Mouse (Mus musculus): ENCODE measurements at regions not wholly inside any gene's neighbourhood (a gene's known extent, or its start where the extent isn't known, plus 50 kb on each side); places are given as distances from the start of the nearest gene placed in this dataset.

DNA sequence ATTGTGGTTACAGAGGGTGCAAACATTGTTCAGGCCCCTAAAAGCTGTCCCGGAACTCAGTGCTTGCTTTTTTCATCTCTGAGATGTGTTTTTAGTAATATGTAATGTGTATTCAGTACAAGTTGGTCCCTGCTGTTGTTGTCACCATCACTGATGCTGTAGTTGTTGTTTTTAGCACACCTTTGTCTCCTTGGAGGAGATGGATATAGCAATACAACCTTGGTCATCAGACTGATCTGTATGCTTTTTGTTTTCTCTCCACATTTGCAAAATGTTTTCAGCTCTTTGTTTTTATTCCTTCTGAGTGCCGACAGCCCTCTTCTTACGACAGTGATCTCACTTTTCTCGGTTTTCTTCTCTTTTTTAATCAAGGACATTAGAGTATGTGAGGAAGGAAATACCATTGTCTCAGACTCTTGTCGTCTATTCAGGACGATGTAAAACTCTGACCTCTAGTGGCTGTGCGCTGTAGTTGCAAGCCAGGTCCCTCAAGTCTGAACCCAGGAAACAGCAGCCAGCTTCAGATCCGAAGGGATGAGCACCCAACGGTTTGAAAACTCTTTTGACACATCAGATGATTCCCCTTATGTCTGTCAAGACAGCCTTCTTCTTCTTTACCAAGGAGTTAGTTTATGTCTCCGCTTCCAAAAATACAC is 209.1 kb upstream of the Ttc29 start:
- peak; percentile 54 for DNase-seq (ENCODE audit: low spot score)

DNA sequence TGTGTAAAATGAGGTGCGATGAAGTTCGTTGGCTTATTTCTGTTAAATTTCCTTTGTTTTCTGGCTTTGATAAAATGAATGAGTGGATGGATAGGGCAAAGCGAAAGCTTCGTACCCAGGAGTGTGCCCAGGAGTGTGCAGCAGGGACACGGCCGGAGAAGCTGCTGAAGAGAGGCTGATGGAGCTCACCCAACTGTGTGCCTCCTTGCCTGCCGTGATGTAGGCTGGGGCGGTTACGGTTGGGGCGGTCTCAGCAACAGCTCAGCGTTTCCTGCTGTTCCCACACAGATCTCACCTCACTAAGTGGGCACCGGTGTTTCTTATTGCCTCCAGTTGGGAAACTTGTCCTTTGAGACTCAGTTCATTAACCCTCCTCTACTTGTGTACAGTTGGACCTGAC is 208.2 kb upstream of the Ttc29 start:
- no peak for DNase-seq (ENCODE audit: low spot score)

DNA sequence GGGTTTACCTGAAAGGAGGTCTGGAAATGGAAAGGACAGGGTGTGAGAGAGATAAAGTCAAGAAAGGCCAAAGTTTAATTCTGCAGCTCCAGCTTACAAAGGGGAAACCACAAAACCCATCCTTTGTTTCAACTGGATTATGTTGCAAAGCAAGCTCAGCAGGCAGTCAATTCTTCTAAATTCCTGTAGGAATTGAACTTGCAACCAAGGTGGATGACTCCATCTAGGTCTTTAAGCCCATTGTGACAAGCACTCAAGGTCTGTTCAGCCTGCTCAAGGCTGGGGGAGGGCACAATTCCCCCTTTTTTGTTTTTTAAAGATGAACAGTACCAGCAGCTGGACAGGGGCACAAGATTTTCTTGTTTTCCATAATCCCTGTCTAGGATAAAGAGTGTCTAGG is 200.0 kb upstream of the Ttc29 start:
- DNase-seq (ENCODE audit: low spot score), result no peak

DNA sequence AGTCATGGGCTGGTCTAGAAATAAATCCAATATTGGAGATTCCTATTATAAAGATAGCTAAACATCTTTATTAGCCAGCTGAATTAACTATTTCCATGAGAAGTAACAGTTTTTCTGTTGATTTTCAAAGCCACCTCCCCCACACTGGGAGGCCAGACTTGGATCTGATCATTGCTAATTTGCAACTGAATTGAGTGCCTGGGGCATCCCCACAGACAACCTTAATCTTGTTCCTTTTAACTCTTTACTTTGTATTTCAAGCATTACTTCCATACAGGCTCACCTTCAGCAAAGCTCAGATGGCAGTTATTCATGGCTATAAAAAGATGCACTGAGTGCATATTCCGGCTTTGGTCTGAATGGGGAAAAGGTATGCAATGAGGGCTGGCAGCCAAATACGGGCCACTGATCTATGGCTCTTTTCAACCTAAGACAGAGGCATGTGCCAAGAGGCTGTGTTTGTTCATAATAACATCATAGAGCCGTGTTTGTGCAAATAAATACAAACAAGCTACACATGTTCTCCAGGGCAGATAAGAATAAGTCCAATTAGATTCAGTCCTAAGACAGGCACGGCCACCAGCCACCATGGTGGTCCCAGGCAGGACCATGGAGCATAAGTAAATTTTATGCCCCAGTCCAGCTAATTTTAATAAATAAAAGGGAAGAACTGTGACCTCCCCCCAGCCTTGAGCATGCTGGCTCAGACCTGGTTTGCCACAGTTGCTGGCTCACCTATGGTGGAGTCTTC is 194.5 kb upstream of the Ttc29 start:
- DNase-seq (ENCODE audit: low spot score), result no peak

DNA sequence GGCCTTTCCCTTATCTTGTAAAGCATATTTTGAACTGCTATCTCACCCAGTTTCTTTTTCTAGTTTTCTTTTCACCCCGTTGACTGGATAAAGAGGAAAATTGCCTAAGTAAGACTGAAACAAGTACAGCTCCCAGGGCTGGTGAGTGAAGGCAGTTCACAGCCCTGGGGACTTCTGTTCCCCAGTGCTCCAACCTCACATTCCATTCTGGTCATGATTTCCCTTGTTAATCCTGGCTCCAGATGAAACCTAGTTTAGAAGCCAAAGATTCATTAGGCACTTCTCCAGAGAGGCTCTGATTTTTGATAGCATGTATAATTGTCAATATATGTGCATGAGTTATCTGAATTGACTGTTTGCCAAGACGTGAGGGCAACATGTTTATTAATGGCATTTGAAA is 191.6 kb upstream of the Ttc29 start:
- no peak for DNase-seq (ENCODE audit: low spot score)

DNA sequence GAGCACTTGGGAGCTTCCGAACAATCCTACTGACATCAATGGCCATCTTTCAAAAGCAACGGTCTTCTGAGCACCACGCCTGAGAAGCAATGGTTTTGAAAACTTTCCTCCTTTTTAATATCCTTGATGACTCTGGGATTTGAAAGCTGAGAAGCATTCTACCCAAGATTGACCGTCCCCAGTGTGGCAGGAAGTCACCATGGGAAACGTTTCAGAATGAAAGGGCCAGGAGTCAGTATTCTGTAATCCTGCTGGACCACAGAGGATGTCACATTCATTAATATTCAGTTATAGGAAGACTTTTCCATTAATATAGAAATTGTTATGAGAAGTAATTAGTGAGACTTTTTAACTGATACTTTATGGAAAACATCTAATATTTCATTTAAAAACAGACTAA is 190.1 kb upstream of the Ttc29 start:
- no peak for DNase-seq (ENCODE audit: low spot score)

DNA sequence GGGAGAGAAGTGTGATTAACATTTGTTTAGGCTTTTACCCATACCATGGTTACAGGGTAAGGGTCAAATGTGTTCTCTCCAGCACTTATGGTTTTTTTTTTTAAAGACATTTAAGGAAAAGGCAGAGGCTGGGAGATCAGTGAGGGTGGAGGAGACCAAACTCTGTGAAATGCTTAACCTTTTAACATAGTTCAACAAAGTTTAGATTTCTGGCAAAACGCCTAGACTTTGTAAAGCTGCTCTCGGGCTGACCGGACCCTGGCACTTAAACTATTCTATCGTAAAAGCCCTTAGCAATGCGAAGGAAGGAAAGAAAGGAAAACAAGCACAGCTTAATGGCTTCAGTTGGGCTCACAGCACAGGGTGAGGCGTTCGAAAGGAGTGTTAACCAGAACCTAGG is 189.6 kb upstream of the Ttc29 start:
- no peak for DNase-seq (ENCODE audit: low spot score)

DNA sequence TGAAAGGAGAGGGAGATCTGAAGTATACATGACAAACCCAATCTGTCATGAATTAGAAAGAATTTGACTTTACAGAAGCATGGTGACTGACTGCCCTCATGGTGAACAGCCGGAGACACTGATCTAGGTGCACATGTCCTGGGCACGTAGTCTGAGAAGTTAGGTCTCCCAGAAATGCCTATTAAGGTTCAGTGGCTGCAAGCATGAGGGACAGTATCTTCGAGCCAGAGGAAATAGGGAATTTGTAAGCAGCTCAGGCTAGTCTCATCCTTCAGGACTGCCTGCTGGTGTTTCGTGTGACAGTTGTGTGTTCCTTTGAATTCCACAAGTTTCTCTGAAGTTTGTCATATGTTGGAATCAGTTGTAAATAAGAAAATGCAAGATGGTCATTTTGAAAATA is 189.2 kb upstream of the Ttc29 start:
- no peak for DNase-seq (ENCODE audit: low spot score)

DNA sequence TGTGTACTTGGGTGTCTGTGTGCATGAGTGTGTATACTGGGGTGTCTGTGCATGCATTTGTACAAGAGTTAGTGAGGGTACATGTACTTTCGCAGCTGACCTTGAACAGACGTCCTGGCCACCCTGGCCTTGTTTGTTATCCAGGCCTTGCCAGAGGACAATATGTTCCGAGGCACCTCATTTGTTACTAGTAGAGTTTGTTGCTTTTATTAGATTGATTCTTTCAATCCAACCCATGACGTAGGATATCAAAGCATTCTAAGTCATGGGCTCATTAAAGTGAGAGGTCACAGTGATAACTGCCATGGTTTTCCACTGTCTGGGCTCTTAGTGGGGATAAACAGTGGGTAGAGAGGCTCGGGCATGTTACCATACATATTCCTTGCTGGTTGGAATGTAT is 188.1 kb upstream of the Ttc29 start:
- DNase-seq (ENCODE audit: low spot score), result no peak

DNA sequence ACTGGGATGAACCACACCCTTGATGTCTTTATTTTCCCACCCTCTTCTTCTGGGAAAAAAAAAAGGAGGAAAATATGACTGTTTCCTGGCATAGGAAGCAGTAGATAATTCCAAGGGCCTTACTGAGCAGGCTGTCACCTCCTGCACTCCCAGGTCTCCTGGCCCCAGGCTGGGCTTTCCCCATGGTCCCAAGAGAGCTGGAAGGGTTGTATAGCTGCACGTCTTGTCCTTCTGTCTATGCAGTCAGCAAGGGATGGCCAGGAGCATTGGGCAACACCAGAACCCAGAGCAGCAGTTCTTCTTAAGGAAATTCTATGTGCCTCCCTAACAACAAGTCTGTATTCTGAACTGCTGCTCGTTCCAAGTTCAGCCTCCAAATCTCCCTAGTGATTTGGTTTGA is 185.7 kb upstream of the Ttc29 start:
- no peak for DNase-seq (ENCODE audit: low spot score)

DNA sequence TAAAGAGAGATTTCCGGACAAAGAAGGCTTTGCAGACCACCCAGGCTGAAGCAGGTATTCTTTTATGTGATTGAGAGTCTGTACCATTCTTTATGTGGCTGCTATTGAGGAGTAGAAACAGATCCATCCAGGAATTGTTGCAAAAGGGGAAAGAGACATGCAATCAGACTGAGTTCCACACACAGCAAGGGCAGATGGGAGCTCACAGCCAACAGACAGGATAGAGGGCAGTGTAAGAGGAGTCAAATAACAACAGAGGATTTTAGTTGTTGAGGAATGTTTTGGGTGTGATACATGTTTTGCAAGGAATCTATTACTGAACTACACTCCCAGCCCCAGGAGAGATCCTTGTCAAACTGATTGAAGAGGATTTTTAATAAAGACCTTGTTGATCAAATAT is 184.2 kb upstream of the Ttc29 start:
- DNase-seq (ENCODE audit: low spot score), result no peak

DNA sequence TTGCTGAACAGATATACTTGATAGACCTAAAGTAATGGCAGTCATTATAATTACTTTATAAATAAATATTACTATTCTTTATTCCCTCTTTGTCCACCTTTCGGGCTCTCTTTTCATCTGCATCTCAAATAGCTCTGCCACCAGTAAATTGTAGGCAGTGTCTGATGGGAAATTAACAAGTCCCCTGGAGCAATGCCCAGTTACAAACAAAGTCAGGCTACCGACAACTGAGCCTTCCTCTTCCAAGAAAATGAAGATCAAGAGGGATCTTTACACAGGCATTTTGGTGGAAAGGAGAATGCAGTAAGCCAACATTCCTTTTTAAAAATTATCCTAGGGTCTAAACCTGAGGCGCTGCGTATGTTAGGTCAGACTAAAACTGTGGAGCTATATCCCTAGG is 181.3 kb upstream of the Ttc29 start:
- no peak for DNase-seq (ENCODE audit: low spot score)

DNA sequence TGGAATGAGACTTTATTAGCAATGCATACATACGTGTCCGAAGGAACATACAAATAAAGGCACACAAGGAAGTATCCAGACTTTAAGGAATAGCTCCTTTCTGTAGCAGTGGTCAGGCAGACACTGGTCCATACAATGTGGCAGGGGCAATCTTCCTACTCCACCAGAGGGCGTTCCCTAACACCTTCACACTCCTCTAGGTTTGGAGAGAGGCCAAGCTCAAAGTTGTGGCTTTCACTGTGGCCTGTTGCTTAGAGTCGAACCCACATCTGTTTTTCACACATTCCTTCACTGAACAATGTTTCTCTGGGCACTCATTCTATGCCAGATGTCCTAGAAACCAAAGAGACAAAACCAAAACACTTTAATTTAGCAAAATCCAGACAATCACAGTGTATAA is 178.4 kb upstream of the Ttc29 start:
- DNase-seq (ENCODE audit: low spot score), result no peak

DNA sequence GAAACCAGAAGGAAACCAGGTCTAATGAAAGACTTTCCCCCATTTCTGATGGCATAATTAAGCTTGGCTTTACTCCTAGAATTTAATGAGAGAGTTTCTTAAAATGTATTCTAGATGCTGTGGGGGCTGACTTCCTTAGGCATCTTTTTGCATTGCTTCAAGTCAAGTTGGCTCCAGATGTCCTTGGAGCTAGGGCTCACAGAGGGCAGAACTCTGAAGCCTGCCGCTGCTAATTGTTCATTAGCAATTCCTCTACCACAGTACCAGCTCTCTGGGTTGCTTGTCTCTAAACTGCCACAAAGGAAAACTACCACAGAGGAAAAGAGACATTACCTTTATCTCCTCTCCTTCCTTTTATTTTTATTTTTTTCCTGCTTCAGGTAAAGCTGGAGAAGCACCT is 175.9 kb upstream of the Ttc29 start:
- DNase-seq (ENCODE audit: low spot score), result no peak

DNA sequence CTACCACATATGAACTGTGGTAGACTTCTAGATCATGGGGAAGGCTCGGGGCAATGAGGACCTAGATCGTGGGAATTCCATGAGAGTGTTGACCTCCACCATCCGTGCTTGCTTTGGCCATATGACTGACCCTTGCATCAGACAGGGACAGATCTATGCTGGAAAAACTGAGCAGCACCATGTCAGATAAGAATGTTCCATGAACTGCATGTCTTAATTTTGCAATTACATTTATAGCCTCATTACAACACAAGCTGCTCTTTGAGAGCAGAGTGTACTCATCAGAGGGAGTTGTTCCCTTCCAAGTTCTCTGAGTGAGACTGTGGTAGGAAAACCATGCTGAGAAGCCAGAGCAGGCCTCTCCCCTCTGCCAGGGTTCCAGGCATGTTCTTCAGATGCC is 166.4 kb upstream of the Ttc29 start:
- no peak for DNase-seq (ENCODE audit: low spot score)

DNA sequence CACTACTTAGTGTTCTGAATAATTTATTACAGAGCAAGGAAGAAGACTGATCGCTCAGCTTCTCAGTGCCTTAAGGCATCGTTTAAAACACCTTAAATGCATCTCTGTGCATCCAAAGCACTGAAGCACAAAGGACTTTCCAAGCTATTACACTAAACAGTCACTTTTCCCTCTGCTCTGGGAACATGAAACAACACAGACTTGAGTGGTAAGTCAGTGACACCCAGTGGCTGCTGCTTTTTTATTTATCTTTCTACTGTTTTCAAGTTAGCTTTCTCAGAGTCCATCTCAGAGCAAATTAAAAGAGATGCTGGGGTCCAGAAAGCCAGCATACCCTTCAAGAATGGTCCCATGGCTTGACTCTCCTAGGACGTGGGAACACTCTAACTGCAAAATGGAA is 162.3 kb upstream of the Ttc29 start:
- no peak for DNase-seq (ENCODE audit: low spot score)

DNA sequence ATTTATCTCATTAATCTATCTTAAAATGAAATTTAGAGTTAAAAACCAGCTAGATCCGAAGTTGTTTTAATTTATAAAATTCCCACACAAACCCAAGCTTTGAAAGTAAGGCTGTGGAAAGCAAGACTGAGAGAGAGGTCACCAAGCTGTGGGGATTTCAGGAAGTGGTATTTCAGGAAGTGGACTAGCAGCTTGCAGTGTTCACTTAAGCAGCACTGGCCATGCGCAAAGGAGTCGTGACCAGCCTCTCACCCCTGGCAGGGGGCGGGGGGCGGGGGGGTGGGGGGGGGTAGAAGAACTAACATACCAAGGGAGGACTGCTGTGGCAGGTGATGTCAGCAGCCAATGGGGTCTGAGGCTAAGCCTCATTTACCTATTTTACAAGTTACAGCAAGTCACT is 158.7 kb upstream of the Ttc29 start:
- DNase-seq (ENCODE audit: low spot score), result no peak

DNA sequence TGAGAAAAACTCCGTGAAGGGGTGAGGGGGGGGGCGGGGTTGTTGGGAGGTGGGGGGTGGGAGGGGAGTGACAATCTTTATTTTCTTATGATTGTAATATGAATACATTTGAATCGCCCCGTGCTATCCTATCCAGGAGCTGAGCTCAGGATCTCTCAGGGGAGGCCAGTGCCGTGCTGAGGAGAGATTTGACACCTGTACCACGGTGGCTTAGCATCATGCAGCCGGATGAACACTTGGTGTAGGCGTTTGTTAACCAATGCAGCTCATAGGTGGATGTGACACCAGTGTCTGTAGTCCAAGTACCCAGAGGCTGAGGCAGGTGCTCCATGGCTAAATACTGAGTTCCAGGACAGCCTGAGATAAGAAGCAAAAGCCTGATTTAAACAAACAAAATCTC is 158.2 kb upstream of the Ttc29 start:
- DNase-seq (ENCODE audit: low spot score), result no peak

DNA sequence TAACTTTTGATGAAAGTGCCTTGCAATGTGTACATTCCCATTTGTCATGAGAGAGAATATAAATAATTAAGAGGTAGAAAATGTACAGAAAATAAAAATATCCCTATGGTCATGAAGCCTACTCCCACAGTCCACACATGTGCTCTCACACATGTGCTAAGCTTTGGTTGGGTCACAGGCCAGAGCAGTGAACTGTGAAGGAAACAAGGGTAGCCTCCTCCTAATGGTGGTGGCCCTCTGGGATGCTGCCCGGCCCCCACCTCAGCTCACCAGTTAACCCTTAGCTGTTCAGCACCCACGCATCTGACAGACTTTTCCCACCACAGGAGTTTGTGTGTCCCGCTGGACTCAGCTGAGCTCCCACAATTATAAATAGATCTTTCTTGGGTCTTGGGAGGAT is 157.6 kb upstream of the Ttc29 start:
- no peak for DNase-seq (ENCODE audit: low spot score)

DNA sequence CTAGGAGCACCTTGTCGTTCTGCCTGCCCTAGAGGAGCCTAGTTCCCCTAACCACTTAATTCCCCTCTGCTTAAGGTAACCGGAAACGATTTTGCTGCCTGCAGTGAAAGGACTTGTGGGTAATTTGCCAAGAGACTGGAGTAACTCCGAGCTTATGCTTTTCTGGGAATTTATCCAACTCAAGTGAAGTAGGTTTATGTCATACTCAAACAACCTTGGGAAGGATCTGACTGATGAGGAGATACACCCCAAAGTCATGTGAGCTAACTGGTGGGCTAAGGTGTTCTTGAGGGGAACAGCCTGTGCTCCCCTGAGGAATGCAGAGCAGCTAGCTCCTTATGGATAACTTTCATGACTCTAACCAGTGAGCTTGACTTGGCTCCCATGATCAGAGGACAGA is 155.7 kb upstream of the Ttc29 start:
- DNase-seq (ENCODE audit: low spot score), result no peak

DNA sequence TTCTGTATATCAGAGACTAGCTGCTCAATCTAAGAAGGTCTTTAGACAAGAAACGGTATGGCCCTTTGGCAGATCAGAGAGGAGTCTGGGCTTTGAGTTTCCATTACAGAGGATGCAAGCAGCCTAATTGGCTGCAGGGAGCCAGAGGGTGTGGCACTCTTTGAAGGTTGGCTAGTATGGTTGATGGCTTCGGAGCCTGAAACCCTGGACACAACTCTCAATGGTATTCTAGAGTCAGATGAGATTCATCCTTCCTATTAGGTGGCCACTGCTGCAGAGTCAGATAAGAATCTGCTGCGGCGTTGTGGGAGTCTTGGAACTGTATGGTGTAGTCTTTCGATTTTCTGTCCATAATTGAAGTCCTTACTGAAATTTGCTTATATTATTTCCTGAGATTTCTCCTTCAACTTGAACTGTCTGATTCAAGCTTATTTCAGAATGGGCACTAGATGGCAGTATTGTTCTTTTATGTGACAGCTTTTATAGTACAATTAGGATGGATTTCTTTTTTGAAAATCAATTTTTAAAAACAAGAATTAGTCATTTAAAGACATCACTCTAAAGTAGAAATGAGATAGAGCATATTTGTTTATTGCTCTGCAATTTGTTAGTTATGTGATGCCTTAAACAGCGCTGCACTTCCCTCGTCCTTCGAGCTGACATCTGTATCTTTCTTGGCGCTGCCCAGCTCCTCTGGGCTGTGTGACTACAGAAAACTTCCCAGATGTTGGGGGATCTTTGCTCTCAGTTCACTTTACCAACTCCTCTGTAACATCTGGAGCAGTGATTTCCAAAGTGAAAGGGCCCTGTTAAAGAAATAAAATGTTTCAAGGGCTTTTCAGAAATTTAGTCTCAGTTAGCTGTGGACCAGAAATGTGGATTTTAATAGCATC is 151.0 kb upstream of the Ttc29 start:
- DNase-seq (ENCODE audit: low spot score), result peak; percentile 10

DNA sequence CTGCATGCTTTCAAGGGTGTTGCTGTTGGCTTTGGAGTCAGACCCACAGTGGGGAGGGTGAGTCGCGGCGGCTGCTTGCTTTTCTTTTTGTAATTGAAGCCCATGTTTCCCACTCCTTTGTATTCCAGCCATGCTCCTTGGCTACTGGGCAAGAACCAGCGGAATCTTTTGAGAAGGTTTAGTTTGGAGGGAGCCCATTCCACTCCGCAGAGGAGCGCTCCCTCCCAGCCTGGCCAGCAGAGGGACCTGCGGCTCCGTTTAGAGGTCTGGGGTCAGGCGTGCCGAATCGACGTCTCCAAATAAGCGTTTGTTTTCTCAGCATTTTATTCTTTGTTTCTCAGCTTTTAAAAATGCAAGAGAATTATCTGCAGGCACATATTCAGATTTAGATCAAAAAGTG is 149.6 kb upstream of the Ttc29 start:
- no peak for DNase-seq (ENCODE audit: low spot score)

DNA sequence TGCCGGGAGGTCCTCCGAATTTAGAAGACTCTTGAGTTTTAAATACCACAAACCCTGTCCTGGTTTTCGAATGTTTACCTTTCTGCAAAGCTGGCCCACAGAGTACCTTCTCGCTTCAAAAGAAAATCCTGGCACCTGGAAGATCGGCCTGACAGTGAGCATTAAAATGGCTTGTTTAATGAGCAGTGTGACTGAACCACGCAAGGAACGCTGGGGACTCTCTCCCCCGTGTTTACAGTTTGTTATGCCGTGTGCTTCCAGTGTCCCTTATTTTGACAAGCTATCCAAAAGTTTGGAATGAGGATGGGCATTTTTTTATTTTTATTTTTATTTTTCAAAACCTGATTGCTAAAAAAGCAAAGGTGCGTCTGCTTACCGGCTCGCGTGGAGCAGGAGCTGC is 148.9 kb upstream of the Ttc29 start:
- DNase-seq (ENCODE audit: low spot score), result no peak
